Mouse (Mus musculus): ENCODE measurements around the gene Rb1.

DNA sequence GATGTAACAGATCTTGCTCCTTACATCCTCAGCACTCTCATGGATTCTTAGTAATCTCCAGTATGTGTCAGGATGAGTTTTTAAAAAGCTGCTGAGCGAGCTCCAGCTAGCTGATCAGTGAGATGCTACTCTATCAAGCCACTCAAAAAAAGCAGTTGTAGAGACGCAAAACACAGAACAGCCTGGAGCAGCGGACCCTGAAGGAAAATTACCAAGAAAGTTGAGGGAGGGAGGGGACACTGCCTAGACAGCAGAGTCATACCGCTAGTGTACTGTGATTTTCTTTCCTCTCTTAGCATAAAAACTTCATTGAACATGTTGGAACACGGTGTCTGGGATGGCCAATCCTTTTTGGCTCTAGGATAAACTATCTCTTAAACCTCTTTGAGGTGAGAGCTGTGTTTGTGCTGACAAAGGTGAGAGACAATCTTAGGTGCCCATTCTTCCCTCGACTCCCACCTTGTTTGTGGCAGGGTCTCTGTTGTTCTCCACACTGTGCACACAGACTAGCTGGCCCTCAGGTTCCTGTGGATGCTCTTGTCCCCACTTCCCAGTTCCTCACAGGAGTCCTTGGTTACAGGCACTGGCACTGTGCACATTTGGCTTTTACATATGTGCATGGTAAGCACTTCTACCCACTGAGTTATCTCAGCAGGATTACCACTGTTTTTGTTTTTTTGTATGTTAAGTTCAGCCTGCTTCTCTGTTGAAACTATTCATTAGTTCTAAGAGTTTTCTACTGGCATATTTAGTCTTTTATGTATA, 10.9 kb upstream of the Rb1 start:
- TF ChIP-seq POLR2A (IDR thresholded peaks at IDR 0.05; ENCODE audit: low read depth, low read length), result no peak
- no peak for TF ChIP-seq CTCF (IDR thresholded peaks at IDR 0.05; ENCODE audit: extremely low read depth, insufficient read length, insufficient replicate concordance, low read depth, low read length)
